Mouse (Mus musculus) heart, embryonic 16.5 days (tissue): ENCODE results near the gene Serpinb9. TPM values are rescaled to one million over a fixed set of nuclear protein-coding genes. Genes with fewer than 3 reads are reported as not detected.
"Not testable (repeated sequence)": the region's sequence is repeated elsewhere in the genome, so short reads cannot be mapped to it uniquely, and the experiment has no call there.

Experiments
- ATAC-seq: fragments of 200-750 bp; cut with Nextera tagmentation; replicated peaks from 2 replicates; pipeline ENCODE4 v1.8.0; 2017; ENCODE audit warnings: moderate number of reproducible peaks; ENCODE audit not compliant: insufficient read depth, low FRiP score; ENCODE audit errors: extremely low read depth
- H3K27ac ChIP-seq: fragments of 300-500 bp; sonication (generic); 2 replicates; pipeline ENCODE4 v1.5.1; 2014; ENCODE audit warnings: mild to moderate bottlenecking, low read length, control low read depth, moderate library complexity
- H3K27me3 ChIP-seq: fragments of 300-500 bp; sonication (generic); 2 replicates; pipeline ENCODE4 v1.6.1; 2014; ENCODE audit warnings: low read length, mixed read lengths; ENCODE audit not compliant: control insufficient read depth, insufficient read depth
- H3K36me3 ChIP-seq: fragments of 300-500 bp; sonication (generic); 2 replicates; pipeline ENCODE4 v1.6.1; 2014; ENCODE audit not compliant: control insufficient read depth, insufficient read depth
- H3K4me1 ChIP-seq: fragments of 300-500 bp; sonication (generic); 2 replicates; pipeline ENCODE4 v1.6.1; 2014; ENCODE audit warnings: low read length, mixed read lengths; ENCODE audit not compliant: control insufficient read depth, insufficient read depth
- H3K4me2 ChIP-seq: fragments of 300-500 bp; sonication (generic); 2 replicates; pipeline ENCODE4 v1.6.1; 2014; ENCODE audit warnings: low read depth, mild to moderate bottlenecking, control low read depth, low read length
- H3K4me3 ChIP-seq: fragments of 300-500 bp; sonication (generic); 2 replicates; pipeline ENCODE4 v1.5.1; 2014; ENCODE audit warnings: mild to moderate bottlenecking, control low read depth, low read length
- H3K9ac ChIP-seq: fragments of 300-500 bp; sonication (generic); 2 replicates; pipeline ENCODE4 v1.6.1; 2014; ENCODE audit warnings: low read length, control low read depth
- H3K9me3 ChIP-seq: fragments of 300-500 bp; sonication (generic); replicated peaks from 2 replicates; pipeline ENCODE4 v1.6.1; 2016; ENCODE audit warnings: low read length; ENCODE audit not compliant: control insufficient read depth
- WGBS: fragments of 180-500 bp; shearing (Covaris S2); extraction: QIAGEN DNeasy Blood & Tissue Kit; methylation state at CpG from one replicate; pipeline ENCODE4 v1.1.7; 2014; 5-methylcytosine and 5-hydroxymethylcytosine counted together
- polyA plus RNA-seq: library from polyadenylated mRNA; unstranded; fragments of >200 nt; fragmentation: Nextera tagmentation; extraction: Ambion mirVana; gene quantifications from 2 replicates; pipeline ENCODE4 v1.2.1, GENCODE M21; 2015

The Serpinb9 gene
- polyA plus RNA-seq: 8.8 and 10.4 TPM in 2 replicates

- Histone ChIP-seq H3K4me2 (peak within 1 kb of the TSS; percentile 81), H3K27ac (peak within 1 kb of the TSS; percentile 93), H3K9ac (peak within 1 kb of the TSS; percentile 78), H3K4me1 (peaks cover 18% of the 10 kb centered on the region), H3K27me3 (no peaks in the 10 kb centered on the region), H3K9me3 (no peaks in the 10 kb centered on the region), H3K36me3 (no peaks in the 10 kb centered on the region), H3K4me3 (peak within 1 kb of the TSS; percentile 54)
- no peak for ATAC-seq
- WGBS: 90% methylated on average over 3 of the region's 3 CpGs
Measured at GRCm38 (mm10) chr13:33002950-33003349, at the start of gene Serpinb9. Gene Serpinb9, plus strand, starts transcription at chr13:33003250.

- 52% methylated on average over 4 of the region's 4 CpGs for WGBS
- H3K27me3 ChIP-seq: no peaks in the 10 kb centered on the region
- H3K9ac ChIP-seq: no peak overlapping the region
- H3K27ac ChIP-seq: no peak overlapping the region
- no peak overlapping the region for H3K4me2 ChIP-seq
- no peak overlapping the region for H3K4me3 ChIP-seq
- no peak for ATAC-seq
- peaks cover 10% of the 10 kb centered on the region for H3K4me1 ChIP-seq
- H3K9me3 ChIP-seq: no peaks in the 10 kb centered on the region
- H3K36me3 ChIP-seq: no peaks in the 10 kb centered on the region
Measured at GRCm38 (mm10) chr13:32956537-32956936, 46.5 kb upstream of the Serpinb9 start.

GRCm38 (mm10) chr13:32957917-32958316 lies 45.1 kb upstream of the Serpinb9 start:
- peak; percentile 66 for ATAC-seq
- 25% methylated on average over 4 of the region's 4 CpGs for WGBS
- no peak overlapping the region for H3K4me3 ChIP-seq
- no peak overlapping the region for H3K9ac ChIP-seq
- no peak overlapping the region for H3K4me2 ChIP-seq
- H3K36me3 ChIP-seq: no peaks in the 10 kb centered on the region
- no peaks in the 10 kb centered on the region for H3K9me3 ChIP-seq
- peaks cover 13% of the 10 kb centered on the region for H3K4me1 ChIP-seq
- no peaks in the 10 kb centered on the region for H3K27me3 ChIP-seq
- H3K27ac ChIP-seq: peak overlapping the region; percentile 79

- not testable (repeated sequence) for H3K36me3 ChIP-seq, H3K9me3 ChIP-seq, H3K4me2 ChIP-seq, H3K27me3 ChIP-seq, H3K9ac ChIP-seq, H3K4me3 ChIP-seq
- WGBS: 36% methylated on average over 7 of the region's 7 CpGs
- ATAC-seq: peak; percentile 34
- Histone ChIP-seq H3K4me1 (peaks cover 15% of the 10 kb centered on the region), H3K27ac (peak overlapping the region; percentile 75)
Measured at GRCm38 (mm10) chr13:32958521-32958920, 44.5 kb upstream of the Serpinb9 start.

- 48% methylated on average over 9 of the region's 9 CpGs for WGBS
- H3K36me3 ChIP-seq: no peaks in the 10 kb centered on the region
Measured at GRCm38 (mm10) chr13:32963990-32964753, 38.9 kb upstream of the Serpinb9 start.

GRCm38 (mm10) chr13:32964989-32965811 lies 37.9 kb upstream of the Serpinb9 start, which contains the start of gene Serpinb6b:
Gene Serpinb6b, plus strand, starts transcription at chr13:32965209.
- peak; percentile 53 for ATAC-seq
- H3K36me3 ChIP-seq: peaks cover 2% of the 10 kb centered on the region; the same call in 1 of the 2 replicates
- H3K4me1 ChIP-seq: peaks cover 27% of the 10 kb centered on the region
- H3K27ac ChIP-seq: peak within 1 kb of the TSS; percentile 79
- no peaks in the 10 kb centered on the region for H3K9me3 ChIP-seq
- H3K4me3 ChIP-seq: peak within 1 kb of the TSS; percentile 57
- peak within 1 kb of the TSS; percentile 76 for H3K9ac ChIP-seq
- H3K4me2 ChIP-seq: peak within 1 kb of the TSS; percentile 79
- WGBS: 30% methylated on average over 15 of the region's 16 CpGs
- no peaks in the 10 kb centered on the region for H3K27me3 ChIP-seq

More at GRCm38 (mm10) chr13:32963990-32964753, 38.9 kb upstream of the Serpinb9 start:
- ATAC-seq: no peak
- Histone ChIP-seq H3K9me3 (no peaks in the 10 kb centered on the region), H3K4me2 (no peak overlapping the region), H3K4me1 (peaks cover 27% of the 10 kb centered on the region), H3K4me3 (no peak overlapping the region), H3K9ac (peak overlapping the region; percentile 16; the same call in 1 of the 2 replicates), H3K27me3 (no peaks in the 10 kb centered on the region), H3K27ac (peak overlapping the region; percentile 59)

- Histone ChIP-seq H3K4me3 (peak overlapping the region; percentile 57), H3K4me1 (peaks cover 27% of the 10 kb centered on the region), H3K4me2 (peak overlapping the region; percentile 79), H3K27me3 (no peaks in the 10 kb centered on the region), H3K36me3 (peaks cover 5% of the 10 kb centered on the region; the same call in 1 of the 2 replicates), H3K9me3 (no peaks in the 10 kb centered on the region), H3K9ac (peak overlapping the region; percentile 76), H3K27ac (peak overlapping the region; percentile 41; the same call in 1 of the 2 replicates)
- no peak for ATAC-seq
- 48% methylated on average over 5 of the region's 5 CpGs for WGBS
Measured at GRCm38 (mm10) chr13:32966116-32966515, 36.9 kb upstream of the Serpinb9 start.

- Histone ChIP-seq H3K9me3 (no peaks in the 10 kb centered on the region), H3K27me3 (no peaks in the 10 kb centered on the region), H3K4me1 (peaks cover 27% of the 10 kb centered on the region), H3K36me3 (peaks cover 6% of the 10 kb centered on the region; the same call in 1 of the 2 replicates), H3K9ac (no peak overlapping the region), H3K4me3 (no peak overlapping the region), H3K4me2 (no peak overlapping the region), H3K27ac (no peak overlapping the region)
- ATAC-seq: no peak
Measured at GRCm38 (mm10) chr13:32967233-32967632, 35.8 kb upstream of the Serpinb9 start.
